19 mouse cellular contexts compared by ENCODE assay signal in genomic region chr10:103339928-103340327, GRCm38 (mm10).
"Had no signal": no experiment of that assay in that cellular context is flagged by ENCODE, and none has a peak within 500 bp of the region (broad histone marks: within the 10 kb centered on the region; RNA-seq: fewer than 3 reads in every experiment).

No protein-coding gene starts in this region.

- H3K36me3 ChIP-seq: limb, embryonic 10.5 days; limb, embryonic 13.5 days; liver, embryonic 12.5 days; liver, embryonic 15.5 days; lung, embryonic 15.5 days; midbrain, embryonic 10.5 days; midbrain, embryonic 13.5 days had no signal

- H3K27ac ChIP-seq: limb, embryonic 10.5 days; limb, embryonic 13.5 days; liver, embryonic 12.5 days; liver, embryonic 15.5 days; lung, embryonic 15.5 days; midbrain, embryonic 10.5 days; midbrain, embryonic 13.5 days had no signal

- H3K27me3 ChIP-seq: limb, embryonic 13.5 days; liver, embryonic 12.5 days; liver, embryonic 15.5 days; lung, embryonic 15.5 days; megakaryocyte, embryonic 14.5 days; midbrain, embryonic 13.5 days had no signal

- H3K9ac ChIP-seq: limb, embryonic 13.5 days; liver, embryonic 12.5 days; liver, embryonic 15.5 days; lung, embryonic 15.5 days; midbrain, embryonic 13.5 days had no signal

- H3K4me1 ChIP-seq: limb, embryonic 10.5 days; limb, embryonic 13.5 days; liver, embryonic 12.5 days; liver, embryonic 15.5 days; lung, embryonic 15.5 days; megakaryocyte, embryonic 14.5 days; midbrain, embryonic 10.5 days; midbrain, embryonic 13.5 days had no signal

- DNase-seq: kidney, adult 18-20 months; kidney, adult 9 months; kidney, postnatal 14 days; liver; lung, adult 18-20 months; lung, postnatal 10 days; lung, postnatal 36 days; thymus, adult 2 months; thymus, postnatal 14 days; thymus, postnatal 4 days had no signal

- H3K4me3 ChIP-seq: limb, embryonic 10.5 days; limb, embryonic 13.5 days; liver, embryonic 12.5 days; liver, embryonic 15.5 days; lung, embryonic 15.5 days; megakaryocyte, embryonic 14.5 days; midbrain, embryonic 10.5 days; midbrain, embryonic 13.5 days had no signal

- H3K4me2 ChIP-seq: limb, embryonic 13.5 days; liver, embryonic 12.5 days; liver, embryonic 15.5 days; lung, embryonic 15.5 days; midbrain, embryonic 13.5 days had no signal

- ATAC-seq: intestine, embryonic 16.5 days; liver, embryonic 12.5 days; midbrain, embryonic 13.5 days had no signal

- H3K9me3 ChIP-seq: limb, embryonic 10.5 days; limb, embryonic 13.5 days; liver, embryonic 12.5 days; liver, embryonic 15.5 days; lung, embryonic 15.5 days; megakaryocyte, embryonic 14.5 days; midbrain, embryonic 10.5 days; midbrain, embryonic 13.5 days had no signal
